Mouse (Mus musculus) heart, embryonic 16.5 days (tissue): ENCODE results near the gene Nsa2. TPM values are rescaled to one million over a fixed set of nuclear protein-coding genes. Genes with fewer than 3 reads are reported as not detected.
A peak's percentile ranks its signal among the peaks of the same experiment; 100 is the strongest.

Experiments used
- ATAC-seq: fragments of 200-750 bp; cut with Nextera tagmentation; replicated peaks from 2 replicates; pipeline ENCODE4 v1.8.0; 2017; ENCODE audit warnings: moderate number of reproducible peaks; ENCODE audit not compliant: insufficient read depth, low FRiP score; ENCODE audit errors: extremely low read depth
- H3K27ac ChIP-seq: fragments of 300-500 bp; sonication (generic); 2 replicates; pipeline ENCODE4 v1.5.1; 2014; ENCODE audit warnings: mild to moderate bottlenecking, low read length, control low read depth, moderate library complexity
- H3K27me3 ChIP-seq: fragments of 300-500 bp; sonication (generic); 2 replicates; pipeline ENCODE4 v1.6.1; 2014; ENCODE audit warnings: low read length, mixed read lengths; ENCODE audit not compliant: control insufficient read depth, insufficient read depth
- H3K36me3 ChIP-seq: fragments of 300-500 bp; sonication (generic); 2 replicates; pipeline ENCODE4 v1.6.1; 2014; ENCODE audit not compliant: control insufficient read depth, insufficient read depth
- H3K4me1 ChIP-seq: fragments of 300-500 bp; sonication (generic); 2 replicates; pipeline ENCODE4 v1.6.1; 2014; ENCODE audit warnings: low read length, mixed read lengths; ENCODE audit not compliant: control insufficient read depth, insufficient read depth
- H3K4me2 ChIP-seq: fragments of 300-500 bp; sonication (generic); 2 replicates; pipeline ENCODE4 v1.6.1; 2014; ENCODE audit warnings: low read depth, mild to moderate bottlenecking, control low read depth, low read length
- H3K4me3 ChIP-seq: fragments of 300-500 bp; sonication (generic); 2 replicates; pipeline ENCODE4 v1.5.1; 2014; ENCODE audit warnings: mild to moderate bottlenecking, control low read depth, low read length
- H3K9ac ChIP-seq: fragments of 300-500 bp; sonication (generic); 2 replicates; pipeline ENCODE4 v1.6.1; 2014; ENCODE audit warnings: low read length, control low read depth
- H3K9me3 ChIP-seq: fragments of 300-500 bp; sonication (generic); replicated peaks from 2 replicates; pipeline ENCODE4 v1.6.1; 2016; ENCODE audit warnings: low read length; ENCODE audit not compliant: control insufficient read depth
- WGBS: fragments of 180-500 bp; shearing (Covaris S2); extraction: QIAGEN DNeasy Blood & Tissue Kit; methylation state at CpG from one replicate; pipeline ENCODE4 v1.1.7; 2014; 5-methylcytosine and 5-hydroxymethylcytosine counted together
- polyA plus RNA-seq: library from polyadenylated mRNA; unstranded; fragments of >200 nt; fragmentation: Nextera tagmentation; extraction: Ambion mirVana; gene quantifications from 2 replicates; pipeline ENCODE4 v1.2.1, GENCODE M21; 2015

Gene Nsa2
- 37.4 and 41.8 TPM in 2 replicates for polyA plus RNA-seq

DNA sequence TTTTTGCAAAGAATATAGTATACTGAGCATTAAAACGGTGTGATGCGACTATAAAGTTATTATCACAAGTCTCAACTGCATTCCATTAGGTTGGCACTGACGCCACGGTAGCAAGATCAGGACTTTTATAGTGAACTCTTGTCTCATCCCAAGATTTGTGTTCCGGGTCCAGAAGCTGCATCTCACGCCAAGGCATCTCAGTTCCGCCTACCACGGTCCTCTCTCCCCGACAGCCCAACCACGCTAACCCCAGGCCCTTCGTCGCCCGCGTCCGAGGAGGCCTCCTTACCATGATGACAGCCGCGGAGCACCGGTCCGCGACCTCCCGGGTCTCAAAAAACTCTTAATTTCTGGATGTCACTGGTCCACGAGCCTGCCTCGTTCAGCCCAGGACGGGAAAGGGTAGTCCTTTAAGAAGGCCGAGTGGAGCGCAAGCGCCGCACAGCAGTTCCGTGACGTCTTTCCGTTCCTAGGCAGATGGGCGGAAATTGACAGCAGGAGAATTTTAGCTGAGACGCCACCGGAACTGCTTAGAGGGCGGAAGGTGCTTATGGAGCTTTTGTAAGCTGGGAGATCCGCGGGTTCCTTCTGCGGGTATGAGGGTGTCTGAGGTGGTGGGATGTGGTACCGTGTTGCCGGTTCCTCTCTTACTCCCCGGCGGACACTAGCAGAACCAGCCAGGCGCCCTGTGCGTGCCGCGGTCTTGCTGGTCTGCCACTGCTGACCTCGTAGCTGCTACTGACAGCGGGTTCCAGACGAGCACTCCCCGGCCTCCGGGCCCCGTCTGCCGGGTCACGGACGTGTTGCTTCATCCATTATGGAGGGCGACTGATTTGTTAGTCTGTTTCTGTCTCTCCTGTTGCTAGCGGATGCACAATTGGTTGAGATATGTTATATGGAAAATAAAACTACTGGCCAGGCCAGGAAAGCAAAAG lies at the start of gene Nsa2, which contains the start of gene Gfm2:
Nsa2 (minus strand) TSS at position 472 of the 935 bp plus-strand sequence.
Gfm2 (plus strand) TSS at position 472 of the 935 bp plus-strand sequence.
- Histone ChIP-seq H3K36me3 (peaks cover 8% of the 10 kb centered on the region), H3K9ac (peak within 1 kb of the TSS; percentile 95), H3K4me3 (peak within 1 kb of the TSS; percentile 85), H3K4me1 (peaks cover 8% of the 10 kb centered on the region), H3K9me3 (no peaks in the 10 kb centered on the region), H3K27ac (peak within 1 kb of the TSS; percentile 92), H3K27me3 (no peaks in the 10 kb centered on the region), H3K4me2 (peak within 1 kb of the TSS; percentile 68)
- peak; percentile 95 for ATAC-seq
- under 1% methylated on average over 57 of the region's 57 CpGs for WGBS

GRCm38 (mm10) chr13:97186346-97186745 lies 48.6 kb upstream of the Nsa2 start:
- H3K36me3 ChIP-seq: no peaks in the 10 kb centered on the region
- H3K9me3 ChIP-seq: no peaks in the 10 kb centered on the region
- ATAC-seq: no peak
- no peaks in the 10 kb centered on the region for H3K27me3 ChIP-seq
- no peak overlapping the region for H3K4me2 ChIP-seq
- no peak overlapping the region for H3K4me3 ChIP-seq
- no peak overlapping the region for H3K9ac ChIP-seq
- H3K27ac ChIP-seq: no peak overlapping the region
- 74% methylated on average over 4 of the region's 4 CpGs for WGBS
- H3K4me1 ChIP-seq: peaks cover 13% of the 10 kb centered on the region

GRCm38 (mm10) chr13:97184656-97185055 lies 46.9 kb upstream of the Nsa2 start:
- peak; percentile 28; the same call in 1 of the 2 replicates for ATAC-seq
- Histone ChIP-seq H3K4me2 (no peak overlapping the region), H3K36me3 (peaks cover 4% of the 10 kb centered on the region), H3K27me3 (no peaks in the 10 kb centered on the region), H3K4me1 (peaks cover 13% of the 10 kb centered on the region), H3K4me3 (no peak overlapping the region), H3K9ac (no peak overlapping the region), H3K9me3 (no peaks in the 10 kb centered on the region), H3K27ac (peak overlapping the region; percentile 67)
- 32% methylated on average over 5 of the region's 5 CpGs for WGBS

DNA sequence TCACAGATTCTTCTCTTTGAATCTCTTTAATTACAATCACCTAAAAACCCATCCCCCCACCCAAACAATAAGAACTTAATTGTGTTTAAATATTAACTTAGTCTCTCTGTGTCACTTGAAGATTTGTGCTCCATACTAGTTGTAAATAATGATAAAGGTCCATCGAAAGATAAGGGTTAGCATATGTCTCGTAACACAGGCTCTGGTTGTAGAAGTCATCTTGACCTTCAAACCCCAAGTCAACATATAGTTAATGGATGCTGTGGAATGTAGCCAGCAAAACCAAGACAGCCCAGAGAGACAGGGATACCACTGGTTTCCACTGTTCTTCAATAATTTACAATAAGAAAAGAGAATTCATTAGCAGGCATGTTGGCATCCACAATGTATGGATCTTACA lies 46.4 kb upstream of the Nsa2 start:
- Histone ChIP-seq H3K4me2 (no peak overlapping the region), H3K4me3 (no peak overlapping the region), H3K36me3 (peaks cover 8% of the 10 kb centered on the region), H3K27me3 (no peaks in the 10 kb centered on the region), H3K9ac (no peak overlapping the region), H3K9me3 (no peaks in the 10 kb centered on the region), H3K4me1 (peaks cover 13% of the 10 kb centered on the region), H3K27ac (no peak overlapping the region; the same call in 1 of the 2 replicates)
- no peak for ATAC-seq
- 79% methylated on average over 2 of the region's 2 CpGs for WGBS

GRCm38 (mm10) chr13:97182821-97183220 lies 45.1 kb upstream of the Nsa2 start:
- H3K4me3 ChIP-seq: no peak overlapping the region
- ATAC-seq: no peak
- H3K27me3 ChIP-seq: no peaks in the 10 kb centered on the region
- peaks cover 12% of the 10 kb centered on the region for H3K4me1 ChIP-seq
- H3K4me2 ChIP-seq: no peak overlapping the region
- H3K27ac ChIP-seq: no peak overlapping the region
- WGBS: 75% methylated on average over 4 of the region's 4 CpGs
- peaks cover 11% of the 10 kb centered on the region for H3K36me3 ChIP-seq
- no peak overlapping the region for H3K9ac ChIP-seq
- no peaks in the 10 kb centered on the region for H3K9me3 ChIP-seq

DNA sequence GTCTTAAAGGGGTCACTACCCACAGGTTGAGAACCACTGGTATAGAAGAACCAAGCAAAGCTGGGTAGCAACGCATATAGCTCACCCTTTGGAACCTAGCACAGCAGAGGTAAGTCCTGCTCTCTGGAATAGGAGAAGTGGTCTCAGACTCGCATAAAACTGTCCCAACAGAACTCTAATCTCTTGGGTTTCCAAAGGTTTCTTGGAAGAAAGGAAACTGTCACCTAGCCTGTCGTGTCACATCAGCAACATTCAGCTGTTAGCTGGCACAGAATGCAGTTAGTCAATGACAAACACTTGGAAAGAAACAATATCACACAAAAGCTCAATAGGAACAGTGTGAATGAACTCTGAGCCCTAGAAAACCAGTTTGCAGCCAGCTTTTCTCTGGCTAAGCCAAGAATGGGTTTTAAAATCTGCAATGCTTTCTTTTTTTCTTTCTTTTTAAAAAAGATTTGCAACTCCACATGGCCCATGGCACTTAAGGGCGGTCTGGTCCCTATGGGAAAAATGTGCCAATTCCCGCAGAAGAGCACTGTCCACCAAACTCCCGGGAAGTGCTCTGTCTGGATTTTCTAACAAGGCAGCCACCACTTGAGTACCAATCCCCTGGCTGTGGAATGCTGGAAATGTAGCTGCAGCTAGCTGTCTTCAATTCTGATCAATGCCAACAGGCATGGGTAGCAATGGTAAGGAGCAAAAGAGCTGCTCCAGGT lies 42.5 kb upstream of the Nsa2 start:
- 77% methylated on average over 6 of the region's 6 CpGs for WGBS
- H3K36me3 ChIP-seq: peaks cover 30% of the 10 kb centered on the region
- ATAC-seq: no peak

GRCm38 (mm10) chr13:97178943-97179342 lies 41.2 kb upstream of the Nsa2 start:
- no peak overlapping the region for H3K4me2 ChIP-seq
- H3K4me3 ChIP-seq: no peak overlapping the region
- ATAC-seq: no peak
- H3K36me3 ChIP-seq: peaks cover 43% of the 10 kb centered on the region
- H3K9ac ChIP-seq: no peak overlapping the region
- H3K27me3 ChIP-seq: no peaks in the 10 kb centered on the region
- WGBS: 76% methylated on average over 7 of the region's 7 CpGs
- no peak overlapping the region for H3K27ac ChIP-seq
- H3K4me1 ChIP-seq: no peaks in the 10 kb centered on the region
- no peaks in the 10 kb centered on the region for H3K9me3 ChIP-seq

More for the DNA sequence above, 42.5 kb upstream of the Nsa2 start:
- Histone ChIP-seq H3K9me3 (no peaks in the 10 kb centered on the region), H3K9ac (no peak overlapping the region), H3K4me1 (peaks cover 6% of the 10 kb centered on the region), H3K27ac (no peak overlapping the region), H3K27me3 (no peaks in the 10 kb centered on the region), H3K4me3 (no peak overlapping the region), H3K4me2 (no peak overlapping the region)

GRCm38 (mm10) chr13:97176731-97177130 lies 39.0 kb upstream of the Nsa2 start:
- no peaks in the 10 kb centered on the region for H3K27me3 ChIP-seq
- 92% methylated on average over 5 of the region's 5 CpGs for WGBS
- H3K4me2 ChIP-seq: no peak overlapping the region
- no peak overlapping the region for H3K9ac ChIP-seq
- H3K4me3 ChIP-seq: no peak overlapping the region
- ATAC-seq: no peak
- H3K4me1 ChIP-seq: no peaks in the 10 kb centered on the region
- H3K27ac ChIP-seq: no peak overlapping the region
- no peaks in the 10 kb centered on the region for H3K9me3 ChIP-seq
- H3K36me3 ChIP-seq: peaks cover 60% of the 10 kb centered on the region
